Mouse (Mus musculus) bone marrow macrophage, adult 2 months (primary cell): ENCODE measurements around the gene Gpr183.

Experiments used
- CTCF ChIP-seq: IDR thresholded peaks from 2 replicates; pipeline ENCODE4 v1.5.1; 2012; ENCODE audit warnings: low read depth, mild to moderate bottlenecking, low read length, moderate library complexity
- POLR2A ChIP-seq: IDR thresholded peaks from 2 replicates; pipeline ENCODE4 v1.6.1; 2012; ENCODE audit warnings: mild to moderate bottlenecking, low read depth, low read length, borderline replicate concordance

DNA sequence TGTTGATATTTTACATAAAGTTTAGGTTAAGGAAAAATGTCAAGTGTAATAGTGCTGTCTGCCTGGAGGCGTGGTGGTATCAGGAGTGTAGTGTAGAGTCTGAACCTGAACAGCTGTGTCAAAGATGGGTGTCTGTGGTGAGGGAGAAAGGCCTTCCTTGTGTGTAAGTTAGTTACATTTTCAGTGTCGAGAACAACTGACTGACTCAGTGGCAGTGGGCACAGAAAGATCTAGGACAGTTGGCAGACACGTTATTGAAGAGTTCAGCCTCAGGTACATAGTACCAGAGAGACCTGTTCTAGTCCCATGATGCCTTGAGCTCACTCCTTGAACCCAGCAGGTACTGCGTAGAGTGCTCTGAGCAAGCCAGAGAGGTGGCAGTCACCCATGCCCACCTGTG is 466 bp upstream of the Gpr183 start:
- TF ChIP-seq CTCF (no peak), POLR2A (no peak)
